ENCODE assay signal across 17 mouse cellular contexts in the genomic region with DNA sequence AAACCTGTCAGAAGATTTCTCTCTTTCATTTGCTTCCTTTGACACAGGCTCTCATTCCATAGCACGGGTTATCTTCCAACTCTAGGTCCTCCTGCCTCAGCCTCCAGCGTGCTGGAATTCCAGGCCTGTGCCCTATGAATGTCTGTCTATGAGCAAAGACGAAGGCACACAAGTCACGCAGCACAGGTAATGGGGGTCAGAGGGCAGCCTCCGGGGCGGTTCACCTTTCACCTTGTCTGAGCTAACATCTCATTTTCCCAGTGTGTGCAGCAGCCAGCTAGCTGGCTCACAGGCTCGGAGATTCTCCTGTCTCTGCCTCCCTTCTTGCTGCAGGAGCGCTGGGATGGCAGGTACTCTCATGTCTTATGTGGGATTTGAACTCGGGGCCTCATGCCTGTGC.
"Had no signal": no experiment of that assay in that cellular context is flagged by ENCODE, and none has a peak within 500 bp of the region (broad histone marks: within the 10 kb centered on the region; RNA-seq: fewer than 3 reads in every experiment).

No protein-coding gene starts in this region.

- H3K36me3 ChIP-seq: neural tube, embryonic 12.5 days; neural tube, embryonic 13.5 days; neural tube, embryonic 15.5 days; stomach, embryonic 15.5 days had no signal

- H3K27me3 ChIP-seq: neural tube, embryonic 12.5 days; neural tube, embryonic 13.5 days; neural tube, embryonic 15.5 days; stomach, embryonic 15.5 days had no signal

- DNase-seq: retina, postnatal 1 day; right cerebral cortex, adult 18-20 months; right cerebral cortex, postnatal 14 days; right cerebral cortex, postnatal 25 days; right cerebral cortex, postnatal 4 days; spleen, adult 18-20 months; thymus, adult 18-20 months; thymus, adult 2 months; thymus, postnatal 14 days; thymus, postnatal 25 days; thymus, postnatal 36 days; thymus, postnatal 4 days had no signal

- H3K4me3 ChIP-seq: neural tube, embryonic 12.5 days; neural tube, embryonic 13.5 days; neural tube, embryonic 15.5 days; stomach, embryonic 15.5 days had no signal

- H3K27ac ChIP-seq: neural tube, embryonic 12.5 days; neural tube, embryonic 13.5 days; neural tube, embryonic 15.5 days; stomach, embryonic 15.5 days; stomach, postnatal 0 days had no signal

- H3K4me1 ChIP-seq: neural tube, embryonic 12.5 days; neural tube, embryonic 13.5 days; neural tube, embryonic 15.5 days; stomach, embryonic 15.5 days had no signal

- H3K9ac ChIP-seq: neural tube, embryonic 12.5 days; neural tube, embryonic 13.5 days; neural tube, embryonic 15.5 days; stomach, embryonic 15.5 days had no signal
